Mouse (Mus musculus): ENCODE data around the gene Fgfr2. TPM values are rescaled to one million over a fixed set of nuclear protein-coding genes. Genes with fewer than 3 reads are reported as not detected.
"Not testable (repeated sequence)": the region's sequence is repeated elsewhere in the genome, so short reads cannot be mapped to it uniquely, and the experiment has no call there.

The Fgfr2 gene
- polyA plus RNA-seq, 1 experiment from 2014 or later = 110 TPM

DNA sequence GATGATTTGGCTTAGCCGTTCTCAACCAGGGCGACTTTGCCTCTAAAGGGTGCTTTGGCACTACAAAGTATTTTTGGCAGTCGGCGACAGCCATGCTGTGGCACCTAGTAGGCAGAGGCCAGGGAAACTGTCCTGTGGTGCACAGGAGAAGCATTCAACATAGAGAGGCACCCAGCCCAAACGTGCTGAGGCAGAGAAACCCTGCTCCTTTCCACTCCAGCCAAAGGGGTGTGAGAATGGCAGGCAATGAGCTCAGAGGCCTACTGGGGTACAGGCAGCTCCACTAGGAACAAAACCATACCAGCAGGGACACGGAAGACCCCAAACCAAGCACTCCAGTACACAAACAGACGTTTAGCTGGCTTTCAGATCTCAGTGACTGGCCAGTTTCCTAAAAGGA is 2583.0 kb downstream of the Fgfr2 start:
- Histone ChIP-seq H3K4me3 (ENCODE audit: low read depth, low read length) (no peak overlapping the region), H3K27ac (ENCODE audit: low read length) (no peak overlapping the region), H3K9ac (replicated peaks; ENCODE audit: low read depth) (no peak overlapping the region), H3K9me3 (ENCODE audit: low read length) (no peaks in the 10 kb centered on the region), H3K4me1 (ENCODE audit: insufficient read depth, low read depth, low read length) (no peaks in the 10 kb centered on the region), H3K4me2 (replicated peaks; ENCODE audit: low read depth, low read length) (no peak overlapping the region), H3K36me3 (ENCODE audit: insufficient read depth, low read length) (peaks cover 16% of the 10 kb centered on the region), H3K27me3 (replicated peaks; ENCODE audit: insufficient read depth, low read length) (no peaks in the 10 kb centered on the region)
- 87% methylated on average over 7 of the region's 7 CpGs for WGBS
- no peak for ATAC-seq
- no peak for DNase-seq (ENCODE audit: low spot score)
- no peak for TF ChIP-seq EP300 (IDR thresholded peaks at IDR 0.05)
- no peak for TF ChIP-seq CTCF (IDR thresholded peaks at IDR 0.05)

DNA sequence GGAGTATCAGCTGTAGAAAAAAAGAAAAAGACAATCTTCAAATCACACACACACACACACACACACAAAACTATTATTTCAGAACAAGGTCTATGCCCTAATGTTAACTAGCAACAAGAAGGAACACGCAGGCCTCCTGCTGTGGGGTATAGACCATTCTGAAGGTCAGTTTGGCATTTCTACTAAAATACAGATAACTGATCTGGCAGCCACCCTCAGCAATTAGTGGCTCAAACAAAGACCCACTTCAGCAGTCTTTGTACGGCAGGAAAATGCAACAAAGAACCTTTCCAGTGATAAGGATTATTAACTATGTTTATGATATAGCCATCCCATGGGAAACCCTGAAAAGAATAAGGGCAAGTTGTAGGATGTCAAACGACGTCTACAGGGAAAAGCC is 2586.1 kb downstream of the Fgfr2 start:
- 67% methylated on average over 4 of the region's 4 CpGs for WGBS
- Histone ChIP-seq H3K4me1 (ENCODE audit: insufficient read depth, low read depth, low read length) (no peaks in the 10 kb centered on the region), H3K27ac (ENCODE audit: low read length) (no peak overlapping the region), H3K4me2 (replicated peaks; ENCODE audit: low read depth, low read length) (no peak overlapping the region), H3K9ac (replicated peaks; ENCODE audit: low read depth) (no peak overlapping the region), H3K9me3 (ENCODE audit: low read length) (no peaks in the 10 kb centered on the region), H3K27me3 (replicated peaks; ENCODE audit: insufficient read depth, low read length) (no peaks in the 10 kb centered on the region), H3K36me3 (ENCODE audit: insufficient read depth, low read length) (peaks cover 18% of the 10 kb centered on the region), H3K4me3 (ENCODE audit: low read depth, low read length) (no peak overlapping the region)
- no peak for ATAC-seq
- TF ChIP-seq CTCF (IDR thresholded peaks at IDR 0.05) (no peak), EP300 (IDR thresholded peaks at IDR 0.05) (no peak)
- DNase-seq (ENCODE audit: low spot score) = no peak

DNA sequence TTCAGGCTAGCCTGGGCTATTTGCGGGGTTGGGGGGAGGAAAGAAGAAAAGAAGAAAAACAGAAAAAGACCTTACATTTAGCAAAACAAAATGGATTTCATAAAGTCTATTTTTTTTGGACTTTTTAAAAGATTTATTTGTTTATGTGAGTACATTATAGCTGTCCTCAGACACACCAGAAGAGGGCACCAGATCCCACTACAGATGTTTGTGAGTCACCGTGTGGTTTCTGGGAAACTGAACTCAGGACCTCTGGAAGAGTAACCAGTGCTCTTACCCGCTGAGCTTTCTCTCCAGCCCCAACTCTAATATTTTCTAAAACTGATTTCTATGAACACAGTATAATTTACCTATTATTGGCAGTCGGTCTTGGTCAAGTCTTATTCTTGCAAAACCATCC is 2588.0 kb downstream of the Fgfr2 start:
- no peak overlapping the region for H3K4me2 ChIP-seq (replicated peaks; ENCODE audit: low read depth, low read length)
- H3K9me3 ChIP-seq (ENCODE audit: low read length) = no peaks in the 10 kb centered on the region
- DNase-seq (ENCODE audit: low spot score) = no peak
- no peaks in the 10 kb centered on the region for H3K27me3 ChIP-seq (replicated peaks; ENCODE audit: insufficient read depth, low read length)
- no peak overlapping the region for H3K4me3 ChIP-seq (ENCODE audit: low read depth, low read length)
- TF ChIP-seq EP300 (IDR thresholded peaks at IDR 0.05) (no peak), CTCF (IDR thresholded peaks at IDR 0.05) (peak; percentile 38)
- ATAC-seq = no peak
- H3K9ac ChIP-seq (replicated peaks; ENCODE audit: low read depth) = no peak overlapping the region
- 83% methylated on average over 4 of the region's 4 CpGs for WGBS
- H3K36me3 ChIP-seq (ENCODE audit: insufficient read depth, low read length) = peaks cover 24% of the 10 kb centered on the region
- no peaks in the 10 kb centered on the region for H3K4me1 ChIP-seq (ENCODE audit: insufficient read depth, low read depth, low read length)
- no peak overlapping the region for H3K27ac ChIP-seq (ENCODE audit: low read length)

DNA sequence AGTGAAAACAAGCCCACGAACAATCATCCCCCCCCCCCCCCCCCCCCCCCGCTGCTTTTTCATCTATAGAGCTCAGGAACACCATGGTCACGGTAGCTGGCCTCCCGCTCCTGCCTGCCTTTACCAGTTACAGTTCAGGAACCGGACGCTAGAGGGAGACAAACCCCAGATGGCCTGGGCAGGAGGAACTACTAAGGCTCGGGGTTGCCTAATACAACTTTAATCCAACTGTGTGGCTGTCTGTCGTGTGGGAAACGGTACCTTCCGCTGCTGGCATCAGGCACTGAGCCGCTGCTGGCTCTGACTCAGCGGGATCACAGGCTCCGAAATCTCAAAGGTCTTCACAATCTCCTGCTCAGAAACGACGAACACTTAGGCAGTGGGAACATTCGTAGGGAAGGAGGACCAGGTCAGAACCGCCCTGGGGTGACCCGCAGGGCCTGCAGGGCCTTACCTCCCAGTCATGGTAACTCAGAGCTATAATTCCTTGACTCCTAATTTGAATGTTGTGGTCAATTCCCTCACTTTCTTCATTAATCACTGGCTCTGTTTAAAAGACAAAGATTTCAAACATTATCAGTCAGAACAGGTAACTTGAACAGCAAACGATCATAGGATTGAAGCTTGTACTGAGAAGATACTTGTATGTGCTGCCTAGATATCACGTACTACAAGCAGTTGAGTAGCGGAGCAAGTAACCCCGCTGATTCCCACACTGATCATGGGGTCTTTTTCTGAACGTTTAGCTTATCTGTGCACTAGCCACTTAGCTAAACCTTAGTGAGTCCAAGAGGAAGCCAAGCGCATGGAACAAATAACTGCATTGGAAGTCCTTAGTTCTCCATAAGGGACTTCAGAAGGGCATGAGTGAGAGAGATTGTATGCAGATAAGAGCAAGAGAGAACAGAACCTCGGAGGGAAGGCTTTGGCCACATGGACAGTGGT is 2589.6 kb downstream of the Fgfr2 start:
- TF ChIP-seq CTCF (IDR thresholded peaks at IDR 0.05) = peak; percentile 95
- TF ChIP-seq EP300 (IDR thresholded peaks at IDR 0.05) = no peak
- H3K9ac ChIP-seq (replicated peaks; ENCODE audit: low read depth) = no peak overlapping the region
- 41% methylated on average over 24 of the region's 25 CpGs for WGBS
- H3K27me3 ChIP-seq (replicated peaks; ENCODE audit: insufficient read depth, low read length) = no peaks in the 10 kb centered on the region
- H3K27ac ChIP-seq (ENCODE audit: low read length) = no peak overlapping the region
- ATAC-seq (peak; percentile 90), DNase-seq (ENCODE audit: low spot score) (peak; percentile 93)
- peaks cover 16% of the 10 kb centered on the region for H3K36me3 ChIP-seq (ENCODE audit: insufficient read depth, low read length)
- H3K9me3 ChIP-seq (ENCODE audit: low read length) = no peaks in the 10 kb centered on the region
- H3K4me1 ChIP-seq (ENCODE audit: insufficient read depth, low read depth, low read length) = no peaks in the 10 kb centered on the region
- no peak overlapping the region for H3K4me3 ChIP-seq (ENCODE audit: low read depth, low read length)
- H3K4me2 ChIP-seq (replicated peaks; ENCODE audit: low read depth, low read length) = no peak overlapping the region

DNA sequence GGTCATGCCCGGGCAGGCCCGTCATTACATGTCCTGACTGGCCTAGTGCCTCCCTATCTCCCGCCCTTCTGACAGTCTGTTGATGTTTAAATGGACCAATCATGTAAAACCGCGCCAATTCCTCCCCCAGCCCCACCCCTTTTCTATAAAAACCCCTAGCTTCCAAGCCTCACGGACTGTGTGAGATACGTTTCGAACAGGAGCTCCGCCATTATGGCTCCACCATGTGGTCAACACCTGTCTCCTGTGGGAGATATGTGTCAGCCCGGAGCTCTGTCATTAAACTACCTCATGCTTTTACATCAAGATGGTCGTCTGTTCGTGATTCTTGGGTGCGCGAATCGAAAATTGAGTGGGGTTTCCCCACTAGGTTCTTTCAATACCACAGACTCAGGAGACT is 2592.0 kb downstream of the Fgfr2 start:
- DNase-seq (ENCODE audit: low spot score); H3K4me2 ChIP-seq (replicated peaks; ENCODE audit: low read depth, low read length); H3K9ac ChIP-seq (replicated peaks; ENCODE audit: low read depth); H3K27me3 ChIP-seq (replicated peaks; ENCODE audit: insufficient read depth, low read length); H3K27ac ChIP-seq (ENCODE audit: low read length); H3K4me3 ChIP-seq (ENCODE audit: low read depth, low read length); H3K9me3 ChIP-seq (ENCODE audit: low read length); ATAC-seq; H3K4me1 ChIP-seq (ENCODE audit: insufficient read depth, low read depth, low read length): not testable (repeated sequence)
- peaks cover 13% of the 10 kb centered on the region; the same call in 1 of the 2 replicates for H3K36me3 ChIP-seq (ENCODE audit: insufficient read depth, low read length)
- 93% methylated on average over 14 of the region's 15 CpGs for WGBS

DNA sequence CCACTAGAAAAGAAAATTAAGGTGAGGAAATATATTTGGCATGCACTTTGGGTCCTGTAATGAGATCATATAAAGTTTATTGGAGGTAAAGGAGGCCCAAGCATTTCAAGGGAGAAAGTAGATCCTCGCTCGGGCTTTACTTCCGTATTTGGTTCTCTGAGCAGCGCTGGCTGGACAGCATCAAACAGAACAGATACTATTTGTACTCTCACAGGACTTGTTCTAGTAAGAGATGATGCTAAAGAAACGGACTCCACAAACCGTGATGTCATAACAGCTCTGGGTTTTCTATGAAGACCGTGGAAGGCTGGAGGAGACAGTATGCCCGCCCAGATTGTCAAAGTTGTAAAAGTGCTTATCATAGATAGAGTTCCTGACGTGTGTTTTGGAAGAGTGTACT is 2595.8 kb downstream of the Fgfr2 start:
- no peak overlapping the region for H3K9ac ChIP-seq (replicated peaks; ENCODE audit: low read depth)
- H3K4me1 ChIP-seq (ENCODE audit: insufficient read depth, low read depth, low read length) = no peaks in the 10 kb centered on the region
- H3K27me3 ChIP-seq (replicated peaks; ENCODE audit: insufficient read depth, low read length) = no peaks in the 10 kb centered on the region
- ATAC-seq (no peak), DNase-seq (ENCODE audit: low spot score) (no peak)
- no peak overlapping the region for H3K27ac ChIP-seq (ENCODE audit: low read length)
- no peak for TF ChIP-seq CTCF (IDR thresholded peaks at IDR 0.05)
- 77% methylated on average over 9 of the region's 9 CpGs for WGBS
- H3K4me2 ChIP-seq (replicated peaks; ENCODE audit: low read depth, low read length) = no peak overlapping the region
- no peak overlapping the region for H3K4me3 ChIP-seq (ENCODE audit: low read depth, low read length)
- no peaks in the 10 kb centered on the region for H3K9me3 ChIP-seq (ENCODE audit: low read length)
- peaks cover 9% of the 10 kb centered on the region; the same call in 1 of the 2 replicates for H3K36me3 ChIP-seq (ENCODE audit: insufficient read depth, low read length)
